Mouse (Mus musculus) cerebellum, postnatal 14 days (tissue): ENCODE measurements at regions not wholly inside any gene's neighbourhood (a gene's known extent, or its start where the extent isn't known, plus 50 kb on each side); places are given as distances from the start of the nearest gene placed in this dataset.

Source experiments
- DNase-seq, 2 experiments: peaks; one replicate each; pipeline ENCODE4 v3.0.0; 2021; ENCODE audit warnings: mixed read lengths in 2 of 2

- DNase-seq = no peak
Observed at GRCm38 (mm10) chr2:56997500-56997899, 126.3 kb downstream of the Nr4a2 start.

- peak; percentile 19 to 20 for DNase-seq
Observed at GRCm38 (mm10) chr2:56992851-56993250, 131.0 kb downstream of the Nr4a2 start.

- no peak for DNase-seq
Observed at GRCm38 (mm10) chr2:56991821-56992220, 132.0 kb downstream of the Nr4a2 start.

GRCm38 (mm10) chr2:56990768-56991167 is 133.0 kb downstream of the Nr4a2 start:
- DNase-seq = no peak

GRCm38 (mm10) chr2:56983167-56983566 is 140.6 kb downstream of the Nr4a2 start:
- DNase-seq = no peak

- DNase-seq = no peak
Observed at GRCm38 (mm10) chr2:56980601-56981000, 143.2 kb downstream of the Nr4a2 start.

GRCm38 (mm10) chr2:56975680-56976079 is 148.1 kb downstream of the Nr4a2 start:
- DNase-seq = no peak

- DNase-seq = peak; percentile 6 to 13
Observed at GRCm38 (mm10) chr2:56963937-56964695, 159.7 kb downstream of the Nr4a2 start.

- DNase-seq = no peak
Observed at GRCm38 (mm10) chr2:56959695-56960094, 164.1 kb downstream of the Nr4a2 start.

- DNase-seq = no peak
Observed at GRCm38 (mm10) chr2:56953337-56953736, 170.5 kb downstream of the Nr4a2 start.

- no peak for DNase-seq
Observed at GRCm38 (mm10) chr2:56912531-56912930, 211.3 kb downstream of the Nr4a2 start.

- no peak for DNase-seq
Observed at GRCm38 (mm10) chr2:56909096-56909865, 214.5 kb downstream of the Nr4a2 start.

GRCm38 (mm10) chr2:56885181-56885580 is 238.6 kb downstream of the Nr4a2 start:
- no peak for DNase-seq

GRCm38 (mm10) chr2:56860776-56861175 is 263.0 kb downstream of the Nr4a2 start:
- DNase-seq = no peak

GRCm38 (mm10) chr2:56820551-56820950 is 303.3 kb downstream of the Nr4a2 start:
- DNase-seq = no peak

GRCm38 (mm10) chr2:56784808-56785207 is 339.0 kb downstream of the Nr4a2 start:
- no peak for DNase-seq
